Mouse (Mus musculus) hindbrain, embryonic 14.5 days (tissue): ENCODE results near the gene Chrm3. TPM values are rescaled to one million over a fixed set of nuclear protein-coding genes. Genes with fewer than 3 reads are reported as not detected.

Experiments
- ATAC-seq: fragments of 200-750 bp; cut with Nextera tagmentation; 2 replicates; pipeline ENCODE4 v1.8.0; 2017; ENCODE audit warnings: moderate number of reproducible peaks, mild to moderate bottlenecking, moderate TSS enrichment, moderate library complexity; ENCODE audit not compliant: low FRiP score
- DNase-seq: peaks from one replicate; pipeline ENCODE4 v3.0.0-alpha.2; 2015; ENCODE audit warnings: low spot score
- H3K27ac ChIP-seq: fragments of 300-500 bp; sonication (generic); 2 replicates; pipeline ENCODE4 v1.5.1; 2014; ENCODE audit warnings: mild to moderate bottlenecking, moderate library complexity
- H3K27me3 ChIP-seq: fragments of 300-500 bp; sonication (generic); 2 replicates; pipeline ENCODE4 v1.6.1; 2014; ENCODE audit warnings: mild to moderate bottlenecking, low read length, mixed read lengths; ENCODE audit not compliant: control insufficient read depth, insufficient read depth
- H3K36me3 ChIP-seq: fragments of 300-500 bp; sonication (generic); replicated peaks from 2 replicates; pipeline ENCODE4 v1.6.1; 2014; ENCODE audit not compliant: control insufficient read depth, insufficient read depth
- H3K4me1 ChIP-seq: fragments of 300-500 bp; sonication (generic); replicated peaks from 2 replicates; pipeline ENCODE4 v1.6.1; 2014; ENCODE audit warnings: antibody characterized with exemption, low read length, mixed read lengths; ENCODE audit not compliant: control insufficient read depth, insufficient read depth
- H3K4me2 ChIP-seq: fragments of 300-500 bp; sonication (generic); replicated peaks from 2 replicates; pipeline ENCODE4 v1.6.1; 2014; ENCODE audit warnings: mild to moderate bottlenecking, moderate library complexity
- H3K4me3 ChIP-seq: fragments of 300-500 bp; sonication (generic); replicated peaks from 2 replicates; pipeline ENCODE4 v1.5.1; 2014; ENCODE audit warnings: mild to moderate bottlenecking, low read length
- H3K9ac ChIP-seq: fragments of 300-500 bp; sonication (generic); 2 replicates; pipeline ENCODE4 v1.6.1; 2014
- H3K9me3 ChIP-seq: fragments of 300-500 bp; sonication (generic); 2 replicates; pipeline ENCODE4 v1.6.1; 2016; ENCODE audit warnings: low read length; ENCODE audit not compliant: control insufficient read depth
- WGBS: fragments of 180-500 bp; shearing (Covaris S2); extraction: QIAGEN DNeasy Blood & Tissue Kit; methylation state at CpG from one replicate; pipeline ENCODE4 v1.1.7; 2014; 5-methylcytosine and 5-hydroxymethylcytosine counted together
- polyA plus RNA-seq: library from polyadenylated mRNA; unstranded; fragments of >200 nt; fragmentation: Nextera tagmentation; extraction: Ambion mirVana; gene quantifications from 2 replicates; pipeline ENCODE4 v1.2.1, GENCODE M21; 2014

Chrm3 gene
- polyA plus RNA-seq, 1 experiment from 2014 or later: 3.8 TPM

- Histone ChIP-seq H3K27me3 (no peaks in the 10 kb centered on the region), H3K9ac (no peak overlapping the region), H3K4me2 (no peak overlapping the region), H3K9me3 (no peaks in the 10 kb centered on the region), H3K4me3 (no peak overlapping the region), H3K27ac (no peak overlapping the region), H3K4me1 (no peaks in the 10 kb centered on the region), H3K36me3 (no peaks in the 10 kb centered on the region)
- ATAC-seq (no peak), DNase-seq (no peak)
- 85% methylated on average over 12 of the region's 12 CpGs for WGBS
Observed at GRCm38 (mm10) chr13:10066829-10067618, 293.6 kb downstream of the Chrm3 start.

DNA sequence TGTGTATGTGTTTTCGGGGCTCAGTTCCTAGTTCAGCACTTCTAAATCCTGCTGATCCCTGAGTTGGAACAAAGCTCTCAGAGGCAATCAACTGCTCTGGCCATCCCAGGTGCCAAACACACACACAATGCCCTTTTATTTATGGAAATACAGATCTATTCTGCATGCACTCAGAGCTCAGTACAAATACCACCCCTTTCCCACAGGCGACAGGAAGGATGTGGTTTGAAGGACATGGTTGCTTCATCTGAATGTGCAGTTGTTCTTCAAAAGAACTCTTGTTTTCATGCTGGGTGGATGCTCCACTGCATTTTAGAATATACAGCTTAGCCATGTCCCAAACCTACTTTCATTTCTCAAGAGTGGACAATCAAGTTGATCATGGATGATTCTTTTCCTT lies 294.9 kb downstream of the Chrm3 start:
- H3K27me3 ChIP-seq: no peaks in the 10 kb centered on the region
- H3K9ac ChIP-seq: no peak overlapping the region
- no peak overlapping the region for H3K4me3 ChIP-seq
- H3K4me2 ChIP-seq: no peak overlapping the region
- no peaks in the 10 kb centered on the region for H3K9me3 ChIP-seq
- ATAC-seq (no peak), DNase-seq (no peak)
- no peak overlapping the region for H3K27ac ChIP-seq
- 72% methylated on average over 2 of the region's 2 CpGs for WGBS
- no peaks in the 10 kb centered on the region for H3K36me3 ChIP-seq
- H3K4me1 ChIP-seq: no peaks in the 10 kb centered on the region

- no peak overlapping the region for H3K27ac ChIP-seq
- WGBS: 85% methylated on average over 5 of the region's 5 CpGs
- ATAC-seq (no peak), DNase-seq (no peak)
- H3K36me3 ChIP-seq: no peaks in the 10 kb centered on the region
- H3K4me3 ChIP-seq: no peak overlapping the region
- no peaks in the 10 kb centered on the region for H3K4me1 ChIP-seq
- H3K27me3 ChIP-seq: no peaks in the 10 kb centered on the region
- no peaks in the 10 kb centered on the region for H3K9me3 ChIP-seq
- no peak overlapping the region for H3K9ac ChIP-seq
- H3K4me2 ChIP-seq: no peak overlapping the region
Observed at GRCm38 (mm10) chr13:10062681-10063080, 298.0 kb downstream of the Chrm3 start.

DNA sequence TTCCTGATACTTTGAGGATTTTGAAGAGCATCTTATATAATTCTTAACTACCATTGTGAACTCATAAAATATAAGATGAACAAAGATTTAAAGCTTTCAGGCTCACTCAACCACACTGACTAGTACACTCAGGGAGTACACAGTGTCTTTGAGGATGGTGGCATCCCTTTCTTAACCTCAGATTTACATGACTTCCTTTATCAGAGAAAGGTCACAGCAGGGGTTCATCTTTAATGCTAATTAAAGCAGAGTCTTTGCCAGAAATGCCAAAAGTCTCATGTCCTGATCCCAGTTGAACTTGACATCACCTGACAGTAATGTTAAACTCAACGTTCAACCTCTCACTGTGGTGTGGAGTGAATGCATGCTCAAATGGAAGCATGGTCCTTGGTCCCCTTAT lies 301.7 kb downstream of the Chrm3 start:
- Histone ChIP-seq H3K27ac (no peak overlapping the region), H3K36me3 (no peaks in the 10 kb centered on the region), H3K4me2 (no peak overlapping the region), H3K4me3 (no peak overlapping the region), H3K4me1 (no peaks in the 10 kb centered on the region), H3K27me3 (no peaks in the 10 kb centered on the region), H3K9me3 (0 out of 2 replicates have a peak, but pooled peaks cover 4% of the 10 kb centered on the region), H3K9ac (no peak overlapping the region)
- WGBS: 59% methylated on average over 1 of the region's 1 CpGs
- no peak for ATAC-seq
- DNase-seq: no peak

DNA sequence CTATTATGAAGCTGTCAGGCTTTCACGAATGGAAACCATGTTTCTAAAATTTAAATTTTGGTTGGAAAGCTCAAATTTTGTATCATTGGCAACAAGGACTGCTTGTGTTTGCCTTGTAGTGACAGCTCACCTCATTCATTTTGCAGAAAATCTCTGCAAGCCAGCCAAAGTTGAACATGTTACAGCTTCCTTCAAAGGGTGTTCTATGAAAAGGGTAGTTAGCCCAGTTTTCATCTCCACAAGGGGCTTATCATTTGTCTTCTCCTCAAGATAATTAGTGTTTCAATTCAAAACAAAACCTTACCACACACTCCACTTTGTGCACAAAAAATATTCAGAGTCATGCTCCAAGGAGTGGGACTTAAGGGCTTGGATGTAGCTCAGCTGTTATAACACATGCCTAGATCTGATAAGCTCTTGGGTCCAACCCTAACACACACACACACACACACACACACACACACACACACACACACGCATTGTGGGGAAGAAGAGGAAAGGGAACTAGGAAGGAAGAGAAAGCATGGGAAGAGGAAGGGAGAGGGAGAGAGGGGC lies 302.9 kb downstream of the Chrm3 start:
- no peaks in the 10 kb centered on the region for H3K4me1 ChIP-seq
- WGBS: 91% methylated on average over 2 of the region's 2 CpGs
- DNase-seq (no peak), ATAC-seq (no peak)
- no peaks in the 10 kb centered on the region for H3K27me3 ChIP-seq
- H3K9me3 ChIP-seq: 0 out of 2 replicates have a peak, but pooled peaks cover 4% of the 10 kb centered on the region
- no peak overlapping the region for H3K4me2 ChIP-seq
- H3K27ac ChIP-seq: no peak overlapping the region
- no peak overlapping the region for H3K9ac ChIP-seq
- no peak overlapping the region for H3K4me3 ChIP-seq
- H3K36me3 ChIP-seq: no peaks in the 10 kb centered on the region

DNA sequence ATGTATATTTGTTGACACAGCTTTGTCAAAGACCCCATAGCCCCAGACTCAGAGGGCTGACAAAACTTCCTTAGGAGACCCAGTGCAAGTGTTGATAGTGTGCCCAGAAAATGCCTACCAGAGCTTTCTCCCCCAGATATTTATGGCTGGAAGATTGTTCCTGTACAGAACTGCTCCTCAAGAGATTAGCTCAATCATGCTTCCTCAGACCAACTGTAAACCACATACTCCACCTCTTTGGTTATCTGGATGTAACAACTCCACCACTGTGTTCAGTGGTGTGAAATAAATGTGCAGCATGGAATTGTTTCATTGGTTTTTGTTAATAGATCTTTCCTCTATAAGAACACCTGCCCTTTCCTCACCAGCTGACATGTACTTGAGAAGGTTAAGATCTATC lies 306.6 kb downstream of the Chrm3 start:
- no peak overlapping the region for H3K27ac ChIP-seq
- H3K9me3 ChIP-seq: 0 out of 2 replicates have a peak, but pooled peaks cover 4% of the 10 kb centered on the region
- ATAC-seq (no peak), DNase-seq (no peak)
- H3K27me3 ChIP-seq: no peaks in the 10 kb centered on the region
- H3K4me3 ChIP-seq: no peak overlapping the region
- no peaks in the 10 kb centered on the region for H3K36me3 ChIP-seq
- H3K4me2 ChIP-seq: no peak overlapping the region
- no peak overlapping the region for H3K9ac ChIP-seq
- no peaks in the 10 kb centered on the region for H3K4me1 ChIP-seq

DNA sequence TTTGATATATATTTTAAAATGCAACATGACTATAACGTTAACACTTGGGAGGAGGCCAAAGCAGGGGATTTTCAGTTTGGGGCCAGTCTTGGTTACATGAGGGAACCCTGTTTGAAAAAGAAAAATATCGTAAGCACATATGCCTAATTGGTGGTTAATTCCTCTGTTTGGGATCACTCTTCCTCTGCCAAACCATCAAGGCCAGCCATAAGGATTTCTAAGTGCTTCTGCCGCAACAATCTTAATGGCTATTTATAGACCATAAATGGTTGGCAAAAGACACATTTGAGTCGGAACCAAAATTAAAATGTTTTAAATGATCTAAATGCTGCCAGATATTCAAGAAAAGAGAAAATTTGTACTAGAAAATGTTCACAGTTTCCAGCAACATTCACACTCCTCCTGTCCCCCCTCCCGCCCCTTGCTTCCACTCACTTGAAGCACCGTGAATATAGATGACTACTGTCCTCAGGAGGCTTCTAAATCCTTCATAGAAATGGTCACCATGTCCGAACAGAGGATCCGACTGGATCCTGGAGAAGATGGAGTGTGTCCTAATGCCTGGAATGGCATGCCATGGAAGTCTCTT lies 307.3 kb downstream of the Chrm3 start:
- no peak for ATAC-seq
- Histone ChIP-seq H3K9me3 (0 out of 2 replicates have a peak, but pooled peaks cover 4% of the 10 kb centered on the region), H3K27ac (no peak overlapping the region), H3K9ac (no peak overlapping the region), H3K4me1 (no peaks in the 10 kb centered on the region), H3K4me3 (no peak overlapping the region), H3K27me3 (no peaks in the 10 kb centered on the region), H3K4me2 (no peak overlapping the region), H3K36me3 (no peaks in the 10 kb centered on the region)
- WGBS: 89% methylated on average over 8 of the region's 8 CpGs
- no peak for DNase-seq

GRCm38 (mm10) chr13:10045651-10046350 lies 314.8 kb downstream of the Chrm3 start:
- Histone ChIP-seq H3K9ac (no peak overlapping the region), H3K9me3 (no peaks in the 10 kb centered on the region), H3K4me3 (no peak overlapping the region), H3K36me3 (no peaks in the 10 kb centered on the region), H3K27ac (no peak overlapping the region), H3K4me1 (no peaks in the 10 kb centered on the region), H3K27me3 (no peaks in the 10 kb centered on the region), H3K4me2 (no peak overlapping the region)
- ATAC-seq (no peak), DNase-seq (no peak)
- WGBS: 87% methylated on average over 7 of the region's 7 CpGs

- WGBS: 74% methylated on average over 4 of the region's 4 CpGs
Observed at GRCm38 (mm10) chr13:10044084-10044483, 316.6 kb downstream of the Chrm3 start.

More at GRCm38 (mm10) chr13:10044084-10044483, 316.6 kb downstream of the Chrm3 start:
- no peak for DNase-seq
- H3K4me2 ChIP-seq: no peak overlapping the region
- H3K27ac ChIP-seq: no peak overlapping the region
- H3K27me3 ChIP-seq: no peaks in the 10 kb centered on the region
- no peak for ATAC-seq
- no peak overlapping the region for H3K4me3 ChIP-seq
- H3K4me1 ChIP-seq: no peaks in the 10 kb centered on the region
- H3K9me3 ChIP-seq: no peaks in the 10 kb centered on the region
- no peaks in the 10 kb centered on the region for H3K36me3 ChIP-seq
- no peak overlapping the region for H3K9ac ChIP-seq
